In the genomic region with DNA sequence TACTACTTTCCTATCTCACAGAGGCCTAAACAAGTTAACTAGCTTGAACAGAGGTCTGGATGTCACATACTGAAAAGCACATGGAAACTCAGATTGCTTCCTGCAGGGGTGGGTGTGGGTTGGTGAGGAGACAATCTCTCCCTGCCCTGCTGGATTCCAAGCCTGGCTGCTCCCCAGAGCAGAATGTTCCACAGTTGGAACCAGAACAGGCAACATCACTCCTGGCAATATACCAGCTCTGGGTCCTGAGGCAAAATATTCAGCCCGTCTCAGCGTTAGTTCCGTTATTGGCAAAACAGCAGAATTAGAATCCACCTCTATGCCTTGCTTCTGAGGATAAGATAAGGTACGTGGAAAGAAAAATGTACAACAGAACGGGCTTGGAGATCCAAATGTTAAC, we compare ENCODE assay signal across 14 mouse cellular contexts. TPM values are rescaled to one million over a fixed set of nuclear protein-coding genes. Genes with fewer than 3 reads are reported as not detected.
DNase-seq lines count a peak whose midpoint lies in the region; ATAC-seq and TF ChIP-seq lines count a peak whose summit lies in the region.
"Had no signal": no experiment of that assay in that cellular context is flagged by ENCODE, and none has a peak within 500 bp of the region (broad histone marks: within the 10 kb centered on the region; RNA-seq: fewer than 3 reads in every experiment).

No protein-coding gene starts in this region.

- no peaks in the 10 kb centered on the region for H3K36me3 ChIP-seq in kidney, embryonic 15.5 days
- H3K36me3 ChIP-seq in midbrain, embryonic 16.5 days (ENCODE audit: control insufficient read depth, insufficient read depth, low read length) = no peaks in the 10 kb centered on the region
- H3K36me3 ChIP-seq: heart, embryonic 15.5 days; limb, embryonic 13.5 days had no signal

- H3K27me3 ChIP-seq in kidney, embryonic 15.5 days = peaks cover 71% of the 10 kb centered on the region
- H3K27me3 ChIP-seq in midbrain, embryonic 16.5 days (ENCODE audit: control insufficient read depth, insufficient read depth, low read depth, low read length) = peaks cover 3% of the 10 kb centered on the region; the same call in 1 of the 2 replicates

- no peaks in the 10 kb centered on the region for H3K9me3 ChIP-seq in kidney, embryonic 15.5 days (replicated peaks)
- H3K9me3 ChIP-seq in midbrain, embryonic 16.5 days (replicated peaks; ENCODE audit: control insufficient read depth, low read length, poor library complexity, severe bottlenecking) = no peaks in the 10 kb centered on the region
- H3K9me3 ChIP-seq: heart, embryonic 15.5 days; limb, embryonic 13.5 days had no signal

- H3K4me1 ChIP-seq in kidney, embryonic 15.5 days = peaks cover 56% of the 10 kb centered on the region
- H3K4me1 ChIP-seq in midbrain, embryonic 16.5 days (ENCODE audit: control insufficient read depth, insufficient read depth, low read length) = peaks cover 41% of the 10 kb centered on the region

- H3K27ac ChIP-seq in kidney, embryonic 15.5 days = peak overlapping the region; percentile 27; the same call in 1 of the 2 replicates
- peak overlapping the region; percentile 87 for H3K27ac ChIP-seq in layer of hippocampus, adult 2 months
- H3K27ac ChIP-seq in midbrain, embryonic 16.5 days (ENCODE audit: low read length) = no peak overlapping the region
- H3K27ac ChIP-seq: heart, embryonic 15.5 days; limb, embryonic 13.5 days had no signal

- DNase-seq in cerebellum, postnatal 14 days = peak; percentile 58 to 61
- DNase-seq in cerebellum, adult 18-20 months = no peak
- DNase-seq in kidney, adult 8-10 months = no peak
- peak; percentile 72 for DNase-seq in brain, adult 2 months (ENCODE audit: low read depth, low spot score)
- peak; percentile 76 to 78 for DNase-seq in layer of hippocampus, adult 2 months (ENCODE audit: low spot score in 2 of 2)
- DNase-seq in spleen, postnatal 36 days (ENCODE audit: low spot score in 2 of 2) = no peak
- DNase-seq: adrenal gland, adult 2 months; kidney, postnatal 4 days; thymus, postnatal 25 days had no signal

- no peak overlapping the region for H3K9ac ChIP-seq in kidney, embryonic 15.5 days
- H3K9ac ChIP-seq in midbrain, embryonic 16.5 days (ENCODE audit: low read depth, low read length) = no peak overlapping the region
- H3K9ac ChIP-seq: heart, embryonic 15.5 days; limb, embryonic 13.5 days had no signal

- WGBS in kidney, embryonic 15.5 days = 63% methylated on average over 5 of the region's 5 CpGs
- WGBS in midbrain, embryonic 16.5 days = 75% methylated on average over 5 of the region's 5 CpGs

- TF ChIP-seq CTCF in layer of hippocampus, adult 2 months (conservative IDR thresholded peaks at IDR 0.05) = no peak

- no peak for ATAC-seq in kidney, embryonic 15.5 days (replicated peaks; ENCODE audit: low FRiP score)
- ATAC-seq in midbrain, embryonic 16.5 days = no peak
- ATAC-seq: inflammation-experienced regulatory T-cells, adult 6 months had no signal

- no peak overlapping the region for H3K4me3 ChIP-seq in kidney, embryonic 15.5 days (replicated peaks)
- no peak overlapping the region for H3K4me3 ChIP-seq in layer of hippocampus, adult 2 months
- no peak overlapping the region for H3K4me3 ChIP-seq in midbrain, embryonic 16.5 days (ENCODE audit: low read depth, low read length)
- H3K4me3 ChIP-seq: heart, embryonic 15.5 days; limb, embryonic 13.5 days had no signal

- H3K4me2 ChIP-seq in kidney, embryonic 15.5 days = no peak overlapping the region
- no peak overlapping the region for H3K4me2 ChIP-seq in midbrain, embryonic 16.5 days (ENCODE audit: low read length)
- H3K4me2 ChIP-seq: heart, embryonic 15.5 days; limb, embryonic 13.5 days had no signal

RNA-seq across cellular contexts. Expression of a gene that starts 28.3 kb away (rescaled TPM):
- 47.0 and 51.4 TPM in 2 replicates for polyA plus RNA-seq in kidney, embryonic 15.5 days (2015; fragmentation: Nextera tagmentation; extraction: Ambion mirVana)
- total RNA-seq in layer of hippocampus, adult 2 months (2021) = 10 to 100 TPM; 95.4 to 96.9 TPM
- 38.3 and 38.7 TPM in 2 replicates for polyA plus RNA-seq in midbrain, embryonic 16.5 days (2015; fragmentation: Nextera tagmentation; extraction: Ambion mirVana)

Comparison
In these comparisons a context has a peak if more than half of its experiments do, and no peak if none do; other contexts are left out.
1. DNase-seq: peak in cerebellum, postnatal 14 days (2 of 2), brain, adult 2 months (single experiment) and layer of hippocampus, adult 2 months (2 of 2); none in cerebellum, adult 18-20 months (0 of 2), kidney, adult 8-10 months (0 of 2) and spleen, postnatal 36 days (0 of 2).